Mouse (Mus musculus) thymus, adult 2 months (tissue): ENCODE data around the gene Tpmt.

Experiments
- CTCF ChIP-seq: fragments of 200-500 bp; IDR thresholded peaks from 2 replicates; pipeline ENCODE4 v1.5.1; 2012; ENCODE audit warnings: mild to moderate bottlenecking, control low read depth, low read length, moderate library complexity, borderline replicate concordance; ENCODE audit not compliant: control insufficient read depth, poor library complexity, insufficient read depth; ENCODE audit errors: extremely low read depth
- POLR2A ChIP-seq: fragments of 200-500 bp; IDR thresholded peaks from 2 replicates; pipeline ENCODE4 v1.6.1; 2012; ENCODE audit warnings: mild to moderate bottlenecking, low read length, control low read depth, moderate library complexity; ENCODE audit not compliant: control insufficient read depth, poor library complexity, insufficient read depth; ENCODE audit errors: extremely low read depth

- TF ChIP-seq CTCF (no peak), POLR2A (no peak)
Measured at GRCm38 (mm10) chr13:47078799-47079198, 34.3 kb upstream of the Tpmt start.
